Mouse (Mus musculus) liver, embryonic 15.5 days (tissue): Measurements from ENCODE around the gene Uqcrfs1. TPM values are rescaled to one million over a fixed set of nuclear protein-coding genes. Genes with fewer than 3 reads are reported as not detected.

ENCODE experiments used
- polyA plus RNA-seq: library from polyadenylated mRNA; unstranded; fragments of >200 nt; fragmentation: Nextera tagmentation; extraction: Ambion mirVana; gene quantifications from 2 replicates; pipeline ENCODE4 v1.2.1, GENCODE M21; 2015

Uqcrfs1 gene
- polyA plus RNA-seq, 1 experiment from 2014 or later: 165 TPM

Other genes starting within 250 kb of the Uqcrfs1 start
- 12.8 and 13.1 TPM in 2 replicates for gene Agtr1a, start 208.9 kb downstream of the Uqcrfs1 start, polyA plus RNA-seq
- gene Dusp22, start 114.6 kb upstream of the Uqcrfs1 start, polyA plus RNA-seq: 6.9 and 7.9 TPM in 2 replicates
- 0.30 and 0.35 TPM in 2 replicates for gene Irf4, start 203.9 kb upstream of the Uqcrfs1 start, polyA plus RNA-seq